Mouse (Mus musculus): ENCODE results near the gene Commd7.

DNA sequence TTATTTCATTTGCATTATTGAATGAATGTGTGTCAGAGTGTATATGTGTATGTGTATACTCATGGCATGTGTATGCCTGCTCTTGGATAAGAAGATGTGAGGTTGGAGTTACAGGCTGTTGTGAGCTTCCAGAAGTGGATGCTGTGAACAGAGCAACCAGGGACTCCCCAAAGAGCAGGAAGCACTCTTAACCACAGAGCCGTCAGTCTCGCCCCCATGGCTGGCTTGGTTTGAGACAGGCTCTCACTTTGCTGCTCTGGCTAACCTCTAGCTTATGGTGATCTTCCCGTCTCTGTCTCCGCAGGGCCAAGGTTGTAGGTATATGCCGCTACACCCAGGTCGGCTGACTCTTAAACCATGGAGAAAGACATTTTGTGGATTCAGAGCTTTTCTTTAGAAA, 14.1 kb downstream of the Commd7 start:
- TF ChIP-seq POLR2A (IDR thresholded peaks at IDR 0.05; ENCODE audit: extremely low read depth, insufficient read depth, low read length) (no peak), CTCF (IDR thresholded peaks at IDR 0.05; ENCODE audit: extremely low read depth, insufficient read depth, low read length) (no peak)

All from cortical plate, adult 2 months (tissue).